Mouse (Mus musculus) A20 (cell line): ENCODE measurements around the gene Dpp6.

Source experiments
- DNase-seq: peaks from one replicate; pipeline ENCODE4 v3.0.0-alpha.2; 2011; ENCODE audit warnings: low read depth, low spot score

Gene Dpp6

DNA sequence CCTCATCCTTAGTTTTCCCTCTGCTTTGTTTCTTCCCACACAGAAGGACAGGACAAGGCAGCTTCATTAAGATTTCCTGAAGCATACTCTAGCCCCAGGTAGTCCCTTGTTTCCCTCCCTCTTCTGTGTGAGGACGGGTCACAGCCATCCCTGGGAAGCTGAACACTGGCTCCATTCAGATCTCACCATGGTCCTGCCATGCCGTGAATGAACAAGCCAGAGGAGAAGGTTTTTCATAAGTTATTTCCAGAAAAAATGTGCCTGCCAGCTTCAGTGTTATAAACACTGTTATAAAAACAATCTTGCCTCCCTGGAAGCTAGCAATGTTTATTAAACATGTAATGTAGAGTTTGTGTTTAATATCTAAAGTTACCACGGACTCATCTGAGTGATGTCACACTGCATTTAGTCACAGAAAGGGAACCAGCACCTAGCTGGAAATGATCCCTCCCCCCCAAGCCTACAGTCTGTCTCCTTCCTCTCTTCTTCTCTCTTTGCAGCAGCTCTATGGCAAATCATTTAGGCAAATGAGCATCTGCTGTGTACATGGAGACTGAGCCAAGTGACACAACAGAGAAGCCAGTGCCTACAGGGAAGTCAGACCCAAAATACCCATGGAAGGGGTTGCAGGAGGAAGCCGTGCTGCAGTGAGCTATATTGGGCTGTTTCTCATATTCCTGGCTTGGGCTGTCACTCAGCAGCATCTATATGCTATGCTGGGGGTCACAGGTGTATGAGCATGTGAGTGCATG is 128.3 kb downstream of the Dpp6 start:
- no peak for DNase-seq

DNA sequence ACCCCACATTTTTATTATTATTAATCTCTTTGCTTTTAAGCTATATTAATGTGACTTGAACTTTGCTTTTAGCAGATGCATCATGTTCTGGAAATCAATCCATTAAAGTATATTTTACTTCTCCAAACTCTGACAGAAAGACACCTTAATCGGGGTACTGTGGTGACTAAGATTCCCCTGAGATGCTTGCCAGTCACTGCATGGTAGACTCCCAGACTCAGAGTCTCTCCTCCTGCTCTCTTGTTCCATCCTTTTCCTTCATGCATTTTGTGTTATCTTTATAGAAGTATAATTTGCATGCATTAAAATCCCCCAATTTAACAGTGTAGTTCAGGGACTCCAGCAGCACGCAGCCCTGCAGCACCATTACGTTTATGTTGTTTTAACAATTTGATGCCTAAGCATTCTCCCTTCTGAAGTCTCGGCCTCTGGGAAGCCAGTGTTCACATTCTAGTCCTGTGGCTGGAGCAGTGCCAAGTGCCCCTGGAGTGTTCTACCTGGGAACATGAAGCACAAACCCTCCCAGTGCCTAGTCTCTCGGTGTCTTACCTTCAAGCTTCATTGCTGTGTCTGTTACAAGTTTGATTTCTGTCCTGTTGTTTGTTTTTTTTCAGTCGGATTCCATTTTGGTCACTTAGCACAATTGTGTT is 153.1 kb downstream of the Dpp6 start:
- DNase-seq = no peak

DNA sequence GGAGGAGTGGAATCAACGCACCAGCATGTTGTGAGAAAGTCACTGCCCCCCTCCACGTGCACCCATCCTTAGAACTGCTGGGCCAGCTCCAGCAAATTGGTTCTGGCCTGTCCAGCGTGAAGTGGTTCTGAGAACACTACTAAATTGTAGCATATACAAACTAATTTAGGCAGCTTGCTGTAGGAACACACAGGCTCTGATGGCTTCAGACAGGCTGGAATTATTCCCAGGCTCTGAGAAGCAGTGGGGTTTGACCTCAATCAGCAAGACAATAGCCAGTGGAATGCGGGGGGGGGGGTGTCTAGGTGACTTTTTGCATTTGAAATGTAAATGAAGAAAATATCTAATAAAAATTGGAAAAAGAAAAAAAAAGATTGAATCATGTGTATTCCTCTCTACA is 156.2 kb downstream of the Dpp6 start:
- DNase-seq = no peak

DNA sequence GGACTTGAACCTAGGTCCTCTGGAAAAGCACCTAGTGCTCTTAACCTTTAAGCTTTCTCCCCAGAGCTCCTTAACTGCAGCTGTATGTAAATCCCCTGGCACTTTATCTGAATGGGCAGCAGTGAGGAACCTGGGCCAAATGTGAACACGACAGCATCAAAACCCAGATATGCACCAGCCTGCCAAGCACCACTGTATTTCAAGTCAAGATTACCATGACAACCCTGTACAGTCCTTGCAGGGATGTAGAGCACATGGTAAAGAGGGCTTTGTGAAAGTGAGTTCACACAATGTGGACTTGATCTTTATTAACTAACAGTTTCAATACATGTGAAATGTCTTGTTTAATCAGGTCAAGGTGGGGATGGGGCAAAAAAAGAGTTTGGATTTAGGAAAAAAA is 162.3 kb downstream of the Dpp6 start:
- DNase-seq = no peak

DNA sequence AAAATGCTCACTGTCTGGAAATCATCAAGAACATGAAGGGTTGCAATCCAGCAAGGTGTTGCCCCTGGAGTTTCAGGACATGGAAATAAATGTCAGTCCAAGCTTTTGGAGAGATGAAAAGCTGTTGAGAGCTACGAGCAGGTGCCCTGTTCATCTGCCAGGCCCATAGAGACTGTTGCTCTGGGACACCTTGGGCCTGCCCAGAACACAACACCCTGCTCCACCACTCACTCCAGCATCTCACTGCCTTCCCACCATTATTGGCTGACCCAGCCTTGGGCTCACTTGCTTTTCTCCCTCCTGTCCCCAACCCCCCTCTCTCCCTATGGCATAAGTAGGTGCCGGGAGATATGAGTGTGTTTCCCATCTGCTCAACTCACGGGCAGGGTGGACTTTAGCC is 162.8 kb downstream of the Dpp6 start:
- no peak for DNase-seq

DNA sequence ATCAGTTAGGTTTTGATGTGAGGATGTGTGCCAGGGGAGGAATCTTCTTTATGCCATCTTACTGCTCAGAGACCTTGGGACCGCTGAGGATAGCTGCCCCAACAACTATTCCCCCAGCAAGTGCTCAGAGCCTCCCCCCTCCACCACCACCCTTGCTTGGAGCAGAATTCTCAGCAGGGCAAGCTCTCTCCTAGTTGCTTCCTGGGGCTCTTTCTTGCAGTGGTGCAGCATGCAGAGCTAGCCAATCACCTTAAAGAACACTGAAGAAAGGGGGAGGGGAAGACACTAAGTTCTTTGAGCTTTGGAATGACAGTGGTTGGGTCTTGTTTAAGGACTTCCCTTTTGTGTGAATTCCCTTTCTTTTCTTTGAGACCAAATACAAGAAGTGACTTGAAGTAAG is 168.1 kb downstream of the Dpp6 start:
- DNase-seq = no peak

DNA sequence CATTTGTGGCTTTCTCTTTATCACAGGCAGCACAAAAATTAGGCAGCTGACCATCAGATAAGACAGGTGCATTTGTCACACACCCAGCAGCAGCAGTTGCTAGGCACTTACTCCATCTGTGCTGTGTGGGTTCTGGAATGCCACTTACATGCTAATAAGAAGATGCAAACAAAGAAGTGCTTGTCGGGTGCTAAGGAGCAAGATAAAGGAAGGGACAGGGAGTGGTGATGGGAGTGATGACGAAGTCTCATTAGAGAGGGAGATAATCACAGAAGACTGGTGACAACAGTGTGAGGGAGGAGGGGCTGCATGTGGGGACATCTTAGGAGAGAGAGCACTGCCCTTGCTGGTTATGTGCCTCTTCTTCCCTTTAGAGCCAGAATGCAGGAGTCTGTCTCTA is 174.6 kb downstream of the Dpp6 start:
- DNase-seq = no peak

DNA sequence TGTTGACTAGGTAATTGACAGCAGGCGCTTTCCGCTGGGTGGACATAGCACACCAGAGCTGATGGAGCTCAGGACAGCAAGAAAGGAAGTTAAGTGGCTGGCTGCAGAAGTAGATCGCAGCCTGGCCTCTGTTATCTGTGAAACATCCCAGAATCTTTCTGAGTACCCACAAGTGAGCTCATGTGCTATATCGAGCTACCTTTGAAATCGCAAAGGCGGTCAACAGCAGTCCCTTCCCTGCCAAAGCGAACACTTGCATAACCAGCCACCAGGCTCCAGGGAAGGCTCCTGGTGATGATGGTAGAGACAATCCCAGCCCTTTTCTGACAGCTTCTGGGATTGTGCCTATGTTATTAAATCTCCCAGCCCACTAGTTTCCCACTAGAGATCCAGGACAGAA is 186.5 kb downstream of the Dpp6 start:
- no peak for DNase-seq

DNA sequence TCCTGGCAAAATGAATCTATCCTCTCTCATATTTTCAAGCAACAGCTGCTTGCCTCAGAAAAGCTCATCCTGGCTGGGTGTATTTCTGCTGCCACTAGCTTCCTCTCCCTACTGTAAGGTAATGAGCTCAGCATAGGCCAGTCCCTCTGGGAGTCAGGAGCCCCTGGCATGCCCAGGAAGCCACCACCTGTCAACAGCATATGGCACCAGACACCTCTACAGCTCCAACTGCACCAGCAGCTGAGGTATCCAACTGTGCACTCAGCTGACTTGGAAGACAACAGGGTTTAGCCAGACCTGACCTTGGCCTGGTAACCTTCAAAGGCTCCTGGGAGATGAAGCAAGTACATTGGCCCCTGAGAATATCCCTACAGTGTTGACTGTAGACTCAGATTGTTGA is 192.2 kb downstream of the Dpp6 start:
- DNase-seq = no peak

DNA sequence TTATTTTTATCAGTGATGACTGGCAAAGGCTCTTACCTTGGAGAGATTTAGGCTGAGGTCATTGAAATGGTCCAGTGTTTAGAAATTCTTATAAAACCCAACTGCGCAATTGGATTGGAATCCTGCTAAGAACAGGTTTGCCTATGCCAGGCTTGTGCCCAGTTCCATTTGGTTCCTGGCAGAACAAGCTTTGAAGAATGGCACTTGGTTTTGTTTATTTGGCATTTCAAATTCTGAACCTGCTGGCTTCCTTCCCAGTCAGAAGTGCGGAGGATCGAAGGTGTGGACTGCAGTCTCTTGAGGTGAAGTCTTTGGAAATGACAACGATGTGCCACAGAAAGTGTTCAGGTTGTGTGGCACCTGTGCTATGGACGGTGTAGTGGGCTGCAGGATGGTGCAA is 193.6 kb downstream of the Dpp6 start:
- no peak for DNase-seq

DNA sequence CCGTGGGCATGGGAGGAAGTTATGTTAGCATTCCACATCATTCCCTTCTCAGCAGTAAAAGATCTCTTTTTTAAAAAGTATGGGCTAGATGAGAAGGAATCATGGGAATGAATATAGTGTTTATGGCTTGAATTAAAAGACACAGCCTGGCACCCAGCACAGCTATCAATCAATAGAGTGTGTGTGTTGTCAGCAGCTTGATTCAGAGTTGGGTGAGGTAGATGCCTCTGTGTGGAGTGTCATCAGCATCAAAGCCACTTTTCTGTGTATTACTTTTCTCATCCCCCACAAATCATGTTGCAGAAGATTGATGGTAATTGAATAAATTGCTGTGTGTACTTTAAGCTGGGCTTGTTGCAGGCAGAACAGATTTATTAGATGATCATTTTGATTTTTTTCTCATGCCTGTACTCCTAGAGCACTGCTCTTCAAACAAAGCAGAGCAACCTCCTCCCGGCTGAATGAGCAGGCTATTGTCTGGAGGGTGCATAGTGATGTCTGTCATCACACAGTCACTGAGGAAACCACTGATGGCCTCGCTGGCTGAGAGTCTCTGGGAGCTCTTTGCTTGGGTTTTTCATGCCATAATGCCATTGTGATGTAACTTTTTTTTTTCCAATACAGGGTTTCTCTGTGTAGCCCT is 201.4 kb downstream of the Dpp6 start:
- DNase-seq = no peak

DNA sequence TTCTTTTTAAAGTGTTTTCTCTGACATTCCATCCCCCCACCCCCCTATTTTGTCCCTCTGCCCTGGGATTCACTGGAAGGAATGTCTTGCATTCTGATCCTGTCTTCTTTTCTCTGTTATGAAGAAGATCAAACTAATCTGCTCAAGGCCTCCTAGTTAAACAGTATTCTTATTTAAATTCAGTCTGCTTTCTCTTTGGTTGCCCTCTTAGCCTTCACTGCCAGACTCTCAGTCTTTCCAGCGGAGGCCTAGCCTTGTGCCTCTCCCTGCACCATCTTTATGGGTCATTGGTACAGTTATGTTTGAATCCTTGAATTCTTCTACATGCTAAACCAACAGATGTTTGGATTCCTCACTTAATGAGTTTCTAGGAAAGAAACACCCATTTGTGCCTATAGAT is 211.6 kb downstream of the Dpp6 start:
- DNase-seq = no peak

DNA sequence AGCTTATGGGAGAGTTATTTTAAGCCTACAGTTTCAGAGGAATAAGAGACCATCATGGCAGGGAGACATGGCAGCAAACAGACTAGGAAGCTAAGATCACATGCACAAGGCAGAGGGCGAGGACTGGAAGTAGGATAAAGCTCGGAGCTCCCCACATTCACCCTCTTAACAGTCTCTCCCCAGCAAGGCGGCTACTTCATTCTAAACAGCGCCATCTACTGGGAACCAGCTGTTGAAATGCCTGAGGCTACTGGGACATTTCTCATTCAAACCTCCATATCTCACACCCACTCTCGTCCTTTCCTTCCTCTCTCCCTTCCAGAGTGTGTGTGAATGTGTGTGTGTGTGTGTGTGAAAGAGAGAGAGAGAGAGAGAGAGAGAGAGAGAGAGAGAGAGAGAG is 212.8 kb downstream of the Dpp6 start:
- DNase-seq = no peak

DNA sequence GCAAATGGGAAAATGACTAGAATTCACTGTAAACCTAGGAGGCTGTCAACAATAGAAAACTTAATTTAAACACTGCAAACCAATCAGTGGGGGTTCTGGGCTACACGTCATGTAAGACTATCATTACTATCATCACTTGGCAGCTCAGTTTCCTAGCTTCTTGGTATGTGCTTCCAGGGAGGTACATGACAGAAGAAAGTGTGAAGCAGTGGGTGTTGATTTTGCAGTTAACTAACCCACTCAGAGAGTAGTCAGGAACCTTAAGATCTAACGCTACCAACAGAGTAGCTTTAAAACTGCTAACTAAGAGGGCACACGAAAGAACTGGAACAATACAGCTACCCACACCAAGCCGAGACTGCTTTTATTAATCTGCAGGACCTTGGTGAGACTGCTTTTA is 217.9 kb downstream of the Dpp6 start:
- DNase-seq = no peak

DNA sequence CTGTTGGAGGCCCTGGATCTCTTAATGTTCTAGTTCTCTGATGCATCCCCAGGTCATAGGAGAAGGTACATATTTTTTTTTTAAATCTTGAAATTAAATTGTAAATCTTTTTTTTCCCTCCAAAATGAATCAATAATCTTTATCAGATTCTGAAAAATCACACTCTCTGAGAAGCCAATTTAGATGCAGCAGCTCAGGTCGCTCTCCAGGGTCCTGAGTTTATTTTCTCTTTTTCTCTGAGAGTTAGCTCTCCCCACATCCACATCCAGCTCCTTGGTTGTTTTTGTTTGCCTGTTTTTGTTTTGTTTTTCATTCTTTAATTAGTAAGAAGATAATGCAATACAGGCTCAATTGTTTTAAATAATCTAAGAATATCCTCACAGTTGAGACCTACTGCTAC is 218.3 kb downstream of the Dpp6 start:
- no peak for DNase-seq

DNA sequence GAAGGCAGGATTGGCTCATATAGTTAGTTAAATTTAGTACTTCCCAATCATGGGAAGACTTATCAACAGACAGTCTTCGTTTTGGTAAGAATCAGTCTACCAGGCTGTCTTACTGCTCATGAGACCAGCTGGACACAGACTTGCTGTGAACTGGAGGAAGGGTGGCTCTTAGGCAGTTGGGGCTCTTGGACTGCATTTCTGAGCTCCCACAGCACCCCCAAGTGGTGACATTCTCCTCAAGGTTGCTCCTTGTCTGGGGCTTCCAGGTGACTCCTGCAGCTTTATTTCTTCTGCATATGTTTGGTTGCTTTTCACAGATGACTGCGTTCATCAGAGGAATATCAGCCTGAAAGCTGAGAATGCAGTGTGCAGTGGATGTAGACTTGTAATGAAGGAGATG is 218.9 kb downstream of the Dpp6 start:
- no peak for DNase-seq

DNA sequence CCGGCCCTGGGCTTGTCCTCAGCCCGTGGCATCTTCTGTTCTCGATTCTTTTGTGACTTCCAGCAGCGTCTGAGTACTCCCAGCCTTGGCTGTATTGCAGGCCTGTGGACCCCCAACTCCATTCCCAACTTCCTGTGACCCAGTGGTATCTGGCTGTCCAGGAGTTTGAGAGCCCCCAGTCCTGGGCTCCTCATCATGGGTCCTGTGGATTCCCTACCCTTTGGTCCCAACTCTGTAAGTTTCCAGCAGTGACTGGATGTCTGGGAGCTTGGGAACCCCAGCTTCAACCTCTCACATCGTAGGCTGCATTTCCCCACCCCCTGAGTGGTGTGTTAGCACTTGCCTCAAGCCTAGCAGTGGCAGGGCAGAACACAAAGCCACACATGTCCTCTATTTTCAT is 220.8 kb downstream of the Dpp6 start:
- no peak for DNase-seq

DNA sequence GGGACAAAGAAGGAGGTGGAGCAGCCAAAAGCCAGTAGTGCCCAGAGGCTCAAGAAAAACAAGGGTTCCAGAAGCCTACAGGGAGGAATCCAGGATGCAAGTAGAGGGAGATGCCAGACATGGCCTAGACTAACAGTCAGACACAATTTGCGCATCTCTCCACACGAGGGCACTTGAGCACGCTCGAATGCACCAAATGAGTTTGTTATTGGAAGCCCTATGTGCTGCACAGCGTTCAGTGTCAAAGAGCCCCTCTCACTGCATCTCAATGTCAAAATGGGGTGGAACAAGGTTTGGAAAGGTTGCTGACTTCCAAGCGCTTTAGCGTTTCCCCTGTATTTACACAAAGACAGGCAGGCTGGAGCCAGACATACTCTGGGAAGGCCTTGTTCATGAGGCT is 231.2 kb downstream of the Dpp6 start:
- DNase-seq = no peak

DNA sequence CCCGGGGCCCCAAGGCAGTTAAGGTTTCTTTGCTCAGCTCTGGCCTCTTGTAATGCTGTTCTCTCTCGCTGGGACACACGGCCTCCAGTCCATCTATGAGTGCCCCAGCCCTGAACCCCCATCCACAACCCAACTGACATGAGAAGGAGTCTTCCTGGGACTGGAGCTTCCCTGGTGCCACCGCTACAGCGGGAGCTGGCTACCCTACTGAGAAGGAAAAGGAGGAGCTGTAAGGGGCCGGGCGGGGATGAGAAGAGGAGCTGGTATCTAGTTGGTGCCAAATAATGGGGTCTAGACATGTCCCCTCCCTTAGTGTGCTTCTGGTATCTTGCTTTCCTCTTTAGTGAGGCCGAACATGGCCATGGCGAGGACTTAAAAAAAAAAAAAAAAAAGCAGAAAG is 231.9 kb downstream of the Dpp6 start:
- DNase-seq = no peak

DNA sequence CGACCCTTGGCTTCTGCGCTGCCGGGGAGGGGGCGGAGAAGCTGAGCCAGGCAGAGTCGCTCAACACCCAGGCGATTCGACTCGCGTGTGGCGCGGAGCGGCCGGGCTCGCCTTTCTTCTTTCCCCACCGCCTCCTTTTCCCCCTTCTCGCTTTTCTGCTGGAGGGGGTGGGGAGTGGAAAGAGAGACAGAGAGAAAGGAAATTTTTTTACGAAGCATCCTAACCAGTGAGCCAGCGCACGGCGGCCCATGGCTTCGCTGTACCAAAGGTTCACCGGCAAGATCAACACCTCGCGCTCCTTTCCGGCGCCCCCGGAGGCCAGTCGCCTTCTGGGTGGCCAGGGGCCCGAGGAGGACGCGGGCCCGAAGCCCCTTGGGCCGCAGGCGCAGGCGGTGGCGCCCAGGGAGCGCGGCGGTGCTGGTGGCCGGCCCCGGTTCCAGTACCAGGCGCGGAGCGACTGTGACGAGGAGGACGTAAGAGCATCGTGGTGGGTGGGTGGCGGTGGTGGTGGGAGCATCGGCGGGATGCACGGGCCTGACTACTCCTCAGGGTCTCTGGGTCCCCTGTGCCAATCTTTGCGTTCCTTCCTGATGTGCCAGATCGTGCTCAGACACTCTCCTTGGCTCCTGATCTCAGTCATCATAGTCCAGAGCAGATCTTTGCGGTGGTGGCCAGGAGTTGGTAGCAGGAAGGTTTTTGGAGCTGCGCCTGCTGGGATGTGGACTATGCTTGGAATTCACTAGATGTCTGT is 232.5 kb downstream of the Dpp6 start:
- DNase-seq = no peak

DNA sequence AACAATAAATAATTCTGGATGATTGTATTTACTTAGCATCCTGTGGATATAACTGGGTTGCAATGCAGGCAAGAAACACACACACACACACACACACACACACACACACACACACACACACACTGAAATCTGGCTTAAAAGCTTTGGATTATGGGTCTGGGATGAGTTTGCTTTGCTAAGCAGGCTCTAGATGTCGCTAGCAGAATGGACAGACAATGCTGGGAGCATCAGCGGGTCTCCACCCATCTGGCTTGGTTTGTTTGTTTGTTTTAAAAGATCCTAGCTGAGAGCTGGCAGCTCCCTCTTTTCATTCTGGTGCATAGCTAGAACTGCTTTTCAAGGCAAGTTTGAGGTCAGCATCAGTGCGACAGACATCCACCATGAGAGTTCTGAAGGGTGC is 234.2 kb downstream of the Dpp6 start:
- DNase-seq = no peak

DNA sequence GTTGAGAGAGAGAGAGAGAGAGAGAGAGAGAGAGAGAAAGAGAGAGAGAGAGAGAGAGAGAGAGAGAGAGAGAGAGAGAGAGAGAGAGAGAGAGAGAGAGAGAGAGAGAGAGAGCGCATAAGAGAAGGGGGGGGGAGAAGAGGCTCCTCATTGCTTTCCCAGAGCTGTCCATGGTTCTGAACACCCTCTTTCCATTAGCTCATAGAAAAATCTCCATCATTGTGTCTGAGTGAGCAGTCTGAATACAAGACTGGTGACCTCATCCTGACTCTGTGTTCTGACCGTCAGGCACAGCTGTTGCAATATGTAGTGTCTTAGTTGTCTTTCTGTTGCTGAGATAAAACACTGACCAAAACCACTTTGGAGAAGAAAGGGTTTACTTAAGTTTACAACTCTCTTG is 235.4 kb downstream of the Dpp6 start:
- no peak for DNase-seq

DNA sequence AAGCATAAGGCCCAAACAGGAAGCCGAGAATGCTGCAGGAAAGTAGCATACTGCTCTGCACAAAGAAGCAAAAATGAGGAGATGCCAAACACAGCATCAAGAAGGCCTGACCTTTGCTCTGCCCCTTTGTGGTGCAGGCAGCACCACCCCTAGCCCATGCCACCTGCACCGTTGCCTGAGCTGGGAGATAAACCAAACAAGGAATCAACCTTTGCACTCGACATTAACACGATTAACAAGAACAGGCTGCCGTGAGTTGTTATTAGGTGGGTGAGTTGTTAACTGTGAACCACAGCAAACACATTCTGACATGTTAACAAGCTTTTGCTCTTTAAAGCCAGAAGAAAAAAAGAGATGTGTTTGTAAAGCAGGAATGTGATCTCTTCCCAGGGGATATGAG is 239.4 kb downstream of the Dpp6 start:
- no peak for DNase-seq
